Mouse (Mus musculus): Measurements from ENCODE around the gene Tagln2. TPM values are rescaled to one million over a fixed set of nuclear protein-coding genes. Genes with fewer than 3 reads are reported as not detected.

The Tagln2 gene
- polyA plus RNA-seq, 1 experiment, result 13.0 TPM

GRCm38 (mm10) chr1:172551009-172551408 lies 51.2 kb downstream of the Tagln2 start:
- 28% methylated on average over 7 of the region's 7 CpGs for WGBS
- Histone ChIP-seq H3K27ac (ENCODE audit: insufficient read depth, low read length) (no peak overlapping the region), H3K4me1 (ENCODE audit: control insufficient read depth, insufficient read depth, low read length) (no peaks in the 10 kb centered on the region), H3K4me3 (replicated peaks; ENCODE audit: insufficient read depth, low read depth, low read length) (no peak overlapping the region), H3K27me3 (ENCODE audit: control insufficient read depth, insufficient read depth, low read length) (no peaks in the 10 kb centered on the region; the same call in 1 of the 2 replicates)
- TF ChIP-seq POLR2A (IDR thresholded peaks at IDR 0.05; ENCODE audit: borderline replicate concordance, insufficient read depth, low read length) (no peak), CTCF (IDR thresholded peaks at IDR 0.05; ENCODE audit: borderline replicate concordance, insufficient read depth, low read depth, low read length) (no peak)
- no peak for DNase-seq

DNA sequence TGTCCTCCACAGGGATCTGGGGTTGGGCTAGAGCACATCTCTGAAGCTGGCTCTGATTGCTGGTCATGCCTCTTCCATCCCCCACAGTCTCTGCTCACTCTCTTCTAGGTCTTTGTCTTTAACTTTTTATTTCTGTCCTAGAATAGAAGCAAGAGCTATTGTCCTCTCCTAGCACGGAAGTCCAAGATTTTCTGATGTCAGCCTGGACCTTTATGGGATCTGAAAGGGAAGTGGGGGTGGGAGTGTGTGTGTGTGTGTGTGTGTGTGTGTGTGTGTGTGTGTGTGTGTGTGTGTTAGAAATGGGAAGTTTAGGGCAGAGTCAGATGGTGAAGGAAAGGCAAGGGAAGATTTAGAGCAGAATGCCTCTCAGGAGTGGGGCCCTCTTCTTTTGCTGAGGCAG lies 52.8 kb downstream of the Tagln2 start:
- no peak for DNase-seq
- H3K27ac ChIP-seq (ENCODE audit: insufficient read depth, low read length), result no peak overlapping the region
- 92% methylated on average over 1 of the region's 1 CpGs for WGBS
- H3K4me3 ChIP-seq (replicated peaks; ENCODE audit: insufficient read depth, low read depth, low read length), result no peak overlapping the region
- H3K27me3 ChIP-seq (ENCODE audit: control insufficient read depth, insufficient read depth, low read length), result no peaks in the 10 kb centered on the region; the same call in 1 of the 2 replicates
- no peaks in the 10 kb centered on the region for H3K4me1 ChIP-seq (ENCODE audit: control insufficient read depth, insufficient read depth, low read length)
- TF ChIP-seq CTCF (IDR thresholded peaks at IDR 0.05; ENCODE audit: borderline replicate concordance, insufficient read depth, low read depth, low read length), result no peak
- TF ChIP-seq POLR2A (IDR thresholded peaks at IDR 0.05; ENCODE audit: borderline replicate concordance, insufficient read depth, low read length), result no peak

DNA sequence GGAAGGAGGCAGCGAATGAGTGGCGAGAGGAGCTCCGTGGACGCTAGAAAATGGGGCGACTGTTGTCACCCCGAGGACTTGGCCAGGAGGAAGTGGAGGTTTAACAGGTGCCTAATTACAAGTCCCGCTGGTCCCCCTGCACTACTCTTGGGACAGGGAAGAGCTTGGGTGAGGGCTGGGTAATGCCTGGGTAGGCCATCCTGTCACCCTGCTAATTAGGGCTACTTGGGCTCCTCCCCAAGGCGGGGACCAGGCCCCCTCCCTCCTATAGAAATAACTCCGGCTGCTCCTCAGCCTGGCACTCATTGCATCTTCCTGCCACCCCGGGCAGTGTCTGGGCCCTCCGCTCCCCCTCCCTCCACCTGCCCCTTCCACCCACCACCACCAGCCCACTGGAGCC lies 55.8 kb downstream of the Tagln2 start, which contains the start of gene Vsig8:
Gene Vsig8, plus strand, starts transcription at position 301 of the 400 bp plus-strand sequence.
- DNase-seq, result no peak
- H3K27ac ChIP-seq (ENCODE audit: insufficient read depth, low read length), result no peak within 1 kb of the TSS
- no peak within 1 kb of the TSS for H3K4me3 ChIP-seq (replicated peaks; ENCODE audit: insufficient read depth, low read depth, low read length)
- H3K27me3 ChIP-seq (ENCODE audit: control insufficient read depth, insufficient read depth, low read length), result no peaks in the 10 kb centered on the region; the same call in 1 of the 2 replicates
- TF ChIP-seq CTCF (IDR thresholded peaks at IDR 0.05; ENCODE audit: borderline replicate concordance, insufficient read depth, low read depth, low read length) (no peak), POLR2A (IDR thresholded peaks at IDR 0.05; ENCODE audit: borderline replicate concordance, insufficient read depth, low read length) (no peak)
- no peaks in the 10 kb centered on the region for H3K4me1 ChIP-seq (ENCODE audit: control insufficient read depth, insufficient read depth, low read length)
- WGBS, result 78% methylated on average over 11 of the region's 11 CpGs

Other genes with a start within 250 kb of the Tagln2 start
- 0.03 TPM in 1 of 2 replicates, not detected in the other for gene Atp1a4, start 241.6 kb upstream of the Tagln2 start, polyA plus RNA-seq (2012; rRNA removed)
- 254 and 269 TPM in 2 replicates for gene Igsf8, start 238.4 kb upstream of the Tagln2 start, polyA plus RNA-seq (2012; rRNA removed)
- gene Atp1a2, start 202.0 kb upstream of the Tagln2 start, polyA plus RNA-seq (2012; rRNA removed), result 535 and 584 TPM in 2 replicates
- 116 and 130 TPM in 2 replicates for gene Kcnj9, start 170.7 kb upstream of the Tagln2 start, polyA plus RNA-seq (2012; rRNA removed)
- 141 and 174 TPM in 2 replicates for gene Kcnj10, start 158.8 kb upstream of the Tagln2 start, polyA plus RNA-seq (2012; rRNA removed)
- 7.5 and 7.9 TPM in 2 replicates for gene Pigm, start 123.5 kb upstream of the Tagln2 start, polyA plus RNA-seq (2012; rRNA removed)
- gene Slamf9, start 24.7 kb upstream of the Tagln2 start, polyA plus RNA-seq (2012; rRNA removed), result 0.74 and 0.87 TPM in 2 replicates
- 1.9 and 2.2 TPM in 2 replicates for gene Igsf9, start 18.3 kb upstream of the Tagln2 start, polyA plus RNA-seq (2012; rRNA removed)
- 1.00 and 1.0 TPM in 2 replicates for gene Cfap45, start 20.8 kb downstream of the Tagln2 start, polyA plus RNA-seq (2012; rRNA removed)
- 0.46 and 0.65 TPM in 2 replicates for gene Vsig8, start 55.9 kb downstream of the Tagln2 start, polyA plus RNA-seq (2012; rRNA removed)
- gene Slamf8, start 90.5 kb downstream of the Tagln2 start, polyA plus RNA-seq (2012; rRNA removed), result 0.07 and 0.10 TPM in 2 replicates
- gene Fcrl6, start 102.5 kb downstream of the Tagln2 start, polyA plus RNA-seq (2012; rRNA removed), result 0.10 TPM in 1 of 2 replicates, not detected in the other
- gene Dusp23, start 132.9 kb downstream of the Tagln2 start, polyA plus RNA-seq (2012; rRNA removed), result 14.8 and 16.2 TPM in 2 replicates
- not detected in 2 replicates for gene Crp, start 198.0 kb downstream of the Tagln2 start, polyA plus RNA-seq (2012; rRNA removed)

Measured in cerebellum, adult 2 months (tissue).